Mouse (Mus musculus) CH12.LX (cell line): ENCODE data around the gene Epha2. TPM values are rescaled to one million over a fixed set of nuclear protein-coding genes. Genes with fewer than 3 reads are reported as not detected.
A peak's percentile ranks its signal among the peaks of the same experiment; 100 is the strongest.

Source experiments
- DNase-seq: peaks from one replicate; pipeline ENCODE4 v3.0.0-alpha.2; 2013; ENCODE audit errors: extremely low read depth
- H3K27ac ChIP-seq: 2 replicates; pipeline ENCODE4 v1.5.1; 2012; ENCODE audit warnings: low read depth, mild to moderate bottlenecking, control low read depth, moderate library complexity; ENCODE audit not compliant: insufficient read depth
- H3K27me3 ChIP-seq: replicated peaks from 2 replicates; pipeline ENCODE3; 2012; ENCODE audit warnings: inconsistent platforms
- H3K36me3 ChIP-seq, 2 experiments: replicated peaks in 1 of 2; 2 replicates each; pipeline versions ENCODE3 to v1.6.1; 2012; ENCODE audit warnings: inconsistent platforms in 1 of 2, low read length in 1 of 2, mild to moderate bottlenecking in 1 of 2, mixed read lengths in 1 of 2, moderate library complexity in 1 of 2; ENCODE audit not compliant: control insufficient read depth in 1 of 2, insufficient read depth in 1 of 2
- H3K4me1 ChIP-seq, 2 experiments: 2 replicates each; pipeline ENCODE4 v1.6.1; 2012; ENCODE audit warnings: inconsistent platforms in 1 of 2, moderate library complexity in 1 of 2; ENCODE audit not compliant: insufficient read depth in 2 of 2, control insufficient read depth in 1 of 2
- H3K4me2 ChIP-seq: 2 replicates; pipeline ENCODE4 v1.6.1; 2012; ENCODE audit warnings: low read depth, mild to moderate bottlenecking, control low read depth; ENCODE audit not compliant: poor library complexity, insufficient read depth, severe bottlenecking
- H3K4me3 ChIP-seq, 3 experiments: fragments of 150-350 bp in 1 of 3; sonication (generic) in 1 of 3; replicated peaks in 1 of 3; 2 replicates each; pipeline versions ENCODE3 to v1.5.1; 2011 to 2012; ENCODE audit warnings: low read depth in 2 of 3, low read length in 2 of 3, mild to moderate bottlenecking in 2 of 3, moderate library complexity in 2 of 3, control low read depth in 1 of 3, improper control_type of control experiment in 1 of 3, inconsistent platforms in 1 of 3, mixed read lengths in 1 of 3; ENCODE audit not compliant: poor library complexity in 1 of 3
- H3K79me2 ChIP-seq: replicated peaks from 2 replicates; pipeline ENCODE4 v1.6.1; 2012; ENCODE audit warnings: mild to moderate bottlenecking, moderate library complexity; ENCODE audit not compliant: control insufficient read depth, poor library complexity, insufficient read depth, severe bottlenecking; ENCODE audit errors: extremely low read depth
- H3K9ac ChIP-seq: 2 replicates; pipeline ENCODE4 v1.6.1; 2012; ENCODE audit warnings: low read depth, mild to moderate bottlenecking, control low read depth, moderate library complexity; ENCODE audit not compliant: insufficient read depth
- H3K9me3 ChIP-seq: replicated peaks from 2 replicates; pipeline ENCODE3; 2012; ENCODE audit warnings: low read length, inconsistent platforms, mixed read lengths
- BHLHE40 ChIP-seq: IDR thresholded peaks from 2 replicates; pipeline ENCODE4 v1.6.1; 2011; ENCODE audit warnings: mild to moderate bottlenecking, low read depth, low read length, improper control_type of control experiment
- CHD2 ChIP-seq: IDR thresholded peaks from 2 replicates; pipeline ENCODE4 v1.6.1; 2011; ENCODE audit warnings: low read length, improper control_type of control experiment
- E2F4 ChIP-seq: IDR thresholded peaks from 2 replicates; pipeline ENCODE4 v1.6.1; 2011; ENCODE audit warnings: low read depth, low read length, improper control_type of control experiment; ENCODE audit not compliant: insufficient replicate concordance
- EP300 ChIP-seq: IDR thresholded peaks from 2 replicates; pipeline ENCODE4 v1.6.1; 2011; ENCODE audit warnings: low read length, improper control_type of control experiment
- ETS1 ChIP-seq: conservative IDR thresholded peaks from 2 replicates; pipeline ENCODE4 v1.6.1; 2012; ENCODE audit warnings: low read depth, mild to moderate bottlenecking, inconsistent platforms, low read length, improper control_type of control experiment, moderate library complexity
- HCFC1 ChIP-seq: IDR thresholded peaks from 2 replicates; pipeline ENCODE4 v1.6.1; 2012; ENCODE audit warnings: low read depth, mild to moderate bottlenecking, inconsistent platforms, low read length, improper control_type of control experiment
- IRF4 ChIP-seq: IDR thresholded peaks from 2 replicates; pipeline ENCODE4 v1.6.1; 2014; ENCODE audit warnings: low read depth, mild to moderate bottlenecking, inconsistent platforms, low read length, improper control_type of control experiment
- JUN ChIP-seq: IDR thresholded peaks from 2 replicates; pipeline ENCODE4 v1.6.1; 2011; ENCODE audit warnings: low read depth, mild to moderate bottlenecking, low read length, improper control_type of control experiment, moderate library complexity; ENCODE audit not compliant: insufficient read depth
- MAX ChIP-seq: IDR thresholded peaks from 2 replicates; pipeline ENCODE4 v1.6.1; 2011; ENCODE audit warnings: low read length, improper control_type of control experiment
- MEF2A ChIP-seq: IDR thresholded peaks from 2 replicates; pipeline ENCODE4 v1.6.1; 2014; ENCODE audit warnings: low read depth, mild to moderate bottlenecking, inconsistent platforms, low read length, improper control_type of control experiment, borderline replicate concordance
- MXI1 ChIP-seq: IDR thresholded peaks from 2 replicates; pipeline ENCODE4 v1.6.1; 2011; ENCODE audit warnings: mild to moderate bottlenecking, low read depth, low read length, improper control_type of control experiment
- NRF1 ChIP-seq: IDR thresholded peaks from 2 replicates; pipeline ENCODE4 v1.6.1; 2014; ENCODE audit warnings: low read depth, mild to moderate bottlenecking, inconsistent platforms, low read length, improper control_type of control experiment, moderate library complexity
- PAX5 ChIP-seq: IDR thresholded peaks from 2 replicates; pipeline ENCODE4 v1.6.1; 2012; ENCODE audit warnings: low read length, inconsistent platforms, mixed read lengths
- POLR2AphosphoS2 ChIP-seq: IDR thresholded peaks from 2 replicates; pipeline ENCODE4 v1.6.1; 2011; ENCODE audit warnings: low read depth, low read length, improper control_type of control experiment
- SIN3A ChIP-seq: IDR thresholded peaks from 2 replicates; pipeline ENCODE4 v1.6.1; 2012; ENCODE audit warnings: low read length, improper control_type of control experiment, inconsistent platforms
- TCF12 ChIP-seq: IDR thresholded peaks from 2 replicates; pipeline ENCODE4 v1.6.1; 2014; ENCODE audit warnings: low read depth, mild to moderate bottlenecking, inconsistent platforms, low read length, improper control_type of control experiment
- UBTF ChIP-seq: IDR thresholded peaks from 2 replicates; pipeline ENCODE4 v1.6.1; 2012; ENCODE audit warnings: low read depth, mild to moderate bottlenecking, inconsistent platforms, low read length, improper control_type of control experiment, moderate library complexity
- USF2 ChIP-seq: conservative IDR thresholded peaks from 2 replicates; pipeline ENCODE4 v1.6.1; 2011; ENCODE audit warnings: low read depth, low read length, improper control_type of control experiment
- ZC3H11A ChIP-seq: IDR thresholded peaks from 2 replicates; pipeline ENCODE4 v1.6.1; 2012; ENCODE audit warnings: low read depth, mild to moderate bottlenecking, inconsistent platforms, low read length, improper control_type of control experiment
- ZKSCAN1 ChIP-seq: IDR thresholded peaks from 2 replicates; pipeline ENCODE4 v1.6.1; 2012; ENCODE audit warnings: low read depth, inconsistent platforms, low read length, improper control_type of control experiment, borderline replicate concordance
- dilution Hi-C: fragments of 300-500 bp; cut with MboI; formaldehyde crosslinking; loops from 2 replicates; pipeline ENCODE4 v1.14.3; 2020; ENCODE audit warnings: low sequenced_read_pairs; ENCODE audit not compliant: extremely low pct_unique_long_range_greater_than_20kb, extremely low pct_ligation_motif_present
- in situ Hi-C: fragments of 300-500 bp; cut with MboI; formaldehyde crosslinking; loops from 3 replicates; pipeline ENCODE4 v1.14.3; 2019; ENCODE audit warnings: low sequenced_read_pairs, low pct_ligation_motif_present, low pct_unique_long_range_greater_than_20kb, mixed read lengths
- polyA plus RNA-seq: library from polyadenylated mRNA; unstranded; fragments of >175 nt; gene quantifications from 2 replicates; pipeline ENCODE4 v1.2.1, GENCODE M21; 2012; ENCODE audit warnings: low read depth; ENCODE audit not compliant: insufficient read length
- total RNA-seq, 2 experiments: library from RNA; depleted of rRNA; stranded (reverse); fragments of 300-350 nt in 1 of 2; fragments of >200 nt in 1 of 2; gene quantifications; 2 replicates each; pipeline ENCODE4 v1.2.3; 2012 to 2014

The Epha2 gene
- total and polyA plus RNA-seq, 3 experiments: 0.55 to 0.81 (median 0.67) TPM

DNA sequence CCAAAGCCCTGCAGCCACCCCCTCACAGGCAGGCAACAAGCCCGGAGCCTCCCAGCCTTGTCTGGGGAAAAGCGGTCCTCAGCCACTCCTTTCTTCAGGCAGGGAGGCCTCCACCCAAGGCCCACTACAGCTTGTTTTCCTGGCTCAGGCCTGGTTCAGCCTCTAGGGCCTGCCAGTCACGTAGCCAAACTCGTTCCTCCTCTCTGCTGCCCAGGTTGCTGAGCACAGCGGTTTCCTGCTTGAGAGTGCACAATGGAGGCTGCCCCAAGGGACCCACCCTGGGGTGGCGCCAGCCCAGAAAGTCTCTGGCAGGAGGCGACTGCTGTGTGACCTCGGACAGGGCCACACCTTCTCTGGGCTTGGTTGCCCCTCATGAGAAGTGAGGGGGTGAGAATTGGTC is 52.8 kb downstream of the Epha2 start:
- H3K36me3 ChIP-seq: no peaks in the 10 kb centered on the region
- TF ChIP-seq SIN3A (no peak), IRF4 (no peak), POLR2AphosphoS2 (no peak), ZC3H11A (no peak), TCF12 (no peak), ZKSCAN1 (no peak), BHLHE40 (no peak), USF2 (no peak), E2F4 (no peak), EP300 (no peak), JUN (no peak), MEF2A (no peak), NRF1 (no peak), HCFC1 (no peak), CHD2 (no peak)
- no peak overlapping the region for H3K4me3 ChIP-seq
- in situ Hi-C loops (no loop called here), dilution Hi-C loops (no loop called here)
- no peaks in the 10 kb centered on the region for H3K79me2 ChIP-seq
- no peak overlapping the region for H3K27ac ChIP-seq
- H3K9ac ChIP-seq: no peak overlapping the region
- no peak overlapping the region for H3K4me2 ChIP-seq
- DNase-seq: peak; percentile 27
- peaks cover 9% of the 10 kb centered on the region for H3K9me3 ChIP-seq
- peaks cover 65% of the 10 kb centered on the region for H3K27me3 ChIP-seq
- H3K4me1 ChIP-seq: peaks cover 8 to 19% of the 10 kb centered on the region in 2 experiments; a peak in 3 of 4 replicates

DNA sequence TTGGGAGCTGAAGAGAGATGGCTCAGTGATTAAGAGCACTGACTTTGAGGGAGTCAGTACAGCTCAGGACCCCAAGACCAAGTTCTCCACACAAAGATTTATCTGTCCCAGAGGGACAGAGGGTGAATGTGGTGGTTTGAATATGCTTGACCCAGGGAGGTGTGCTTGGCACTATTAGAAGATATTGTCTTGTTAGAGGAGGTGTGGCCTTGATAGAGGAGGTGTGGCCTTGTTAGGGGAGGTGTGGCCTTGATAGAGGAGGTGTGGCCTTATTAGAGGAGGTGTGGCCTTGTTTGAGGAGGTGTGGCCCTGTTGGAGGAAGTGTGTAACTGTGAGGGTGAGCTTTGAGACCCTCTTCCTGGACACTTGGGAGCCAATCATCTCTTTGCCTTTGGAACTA is 56.8 kb downstream of the Epha2 start:
- no peaks in the 10 kb centered on the region for H3K79me2 ChIP-seq
- no peak overlapping the region for H3K4me3 ChIP-seq
- H3K9ac ChIP-seq: no peak overlapping the region
- TF ChIP-seq ETS1: no peak
- no peak for TF ChIP-seq PAX5
- TF ChIP-seq MXI1: no peak
- no peak for TF ChIP-seq IRF4
- TF ChIP-seq UBTF: no peak
- TF ChIP-seq MAX: no peak
- H3K27me3 ChIP-seq: peaks cover 67% of the 10 kb centered on the region
- in situ Hi-C loops: no loop called here
- H3K27ac ChIP-seq: no peak overlapping the region
- H3K36me3 ChIP-seq: no peaks in the 10 kb centered on the region
- dilution Hi-C loops: no loop called here
- H3K9me3 ChIP-seq: peaks cover 9% of the 10 kb centered on the region
- H3K4me1 ChIP-seq: peaks cover 8 to 18% of the 10 kb centered on the region in 2 experiments; a peak in 3 of 4 replicates
- DNase-seq: no peak
- no peak overlapping the region for H3K4me2 ChIP-seq
